Mouse (Mus musculus) hindbrain, embryonic 13.5 days (tissue): ENCODE data around the gene Ehd1. TPM values are rescaled to one million over a fixed set of nuclear protein-coding genes. Genes with fewer than 3 reads are reported as not detected.

Experiments
- ATAC-seq: fragments of 200-750 bp; cut with Nextera tagmentation; 2 replicates; pipeline ENCODE4 v1.8.0; 2017; ENCODE audit warnings: moderate TSS enrichment; ENCODE audit not compliant: low FRiP score
- H3K27ac ChIP-seq: fragments of 300-500 bp; sonication (generic); 2 replicates; pipeline ENCODE4 v1.5.1; 2015; ENCODE audit warnings: inconsistent platforms, mild to moderate bottlenecking, moderate library complexity
- H3K27me3 ChIP-seq: fragments of 300-500 bp; sonication (generic); 2 replicates; pipeline ENCODE4 v1.6.1; 2015; ENCODE audit warnings: mild to moderate bottlenecking, inconsistent platforms
- H3K36me3 ChIP-seq: fragments of 300-500 bp; sonication (generic); 2 replicates; pipeline ENCODE4 v1.6.1; 2015; ENCODE audit warnings: mild to moderate bottlenecking, inconsistent platforms
- H3K4me1 ChIP-seq: fragments of 300-500 bp; sonication (generic); replicated peaks from 2 replicates; pipeline ENCODE4 v1.6.1; 2015; ENCODE audit warnings: inconsistent platforms
- H3K4me2 ChIP-seq: fragments of 300-500 bp; sonication (generic); 2 replicates; pipeline ENCODE4 v1.6.1; 2015; ENCODE audit warnings: inconsistent platforms, mild to moderate bottlenecking, moderate library complexity
- H3K4me3 ChIP-seq: fragments of 300-500 bp; sonication (generic); 2 replicates; pipeline ENCODE4 v1.5.1; 2015; ENCODE audit warnings: mild to moderate bottlenecking, inconsistent platforms
- H3K9ac ChIP-seq: fragments of 300-500 bp; sonication (generic); 2 replicates; pipeline ENCODE4 v1.6.1; 2015; ENCODE audit warnings: mild to moderate bottlenecking, inconsistent platforms
- H3K9me3 ChIP-seq: fragments of 300-500 bp; sonication (generic); 2 replicates; pipeline ENCODE4 v1.6.1; 2016; ENCODE audit warnings: inconsistent platforms
- WGBS: fragments of 180-500 bp; shearing (Covaris S2); methylation state at CpG from one replicate; pipeline ENCODE4 v1.1.7; 2015; 5-methylcytosine and 5-hydroxymethylcytosine counted together
- polyA plus RNA-seq: library from polyadenylated mRNA; unstranded; fragments of >200 nt; fragmentation: Nextera tagmentation; extraction: Ambion mirVana; gene quantifications from 2 replicates; pipeline ENCODE4 v1.2.1, GENCODE M21; 2015

Gene Ehd1
- polyA plus RNA-seq, 1 experiment from 2014 or later, result 86.8 TPM

GRCm38 (mm10) chr19:6334673-6335457, 58.3 kb downstream of the Ehd1 start, which contains the start of gene Men1:
TSS of gene Men1 (plus strand) at chr19:6334979.
- H3K9me3 ChIP-seq, result no peaks in the 10 kb centered on the region
- H3K4me3 ChIP-seq, result peak within 1 kb of the TSS; percentile 90
- H3K27me3 ChIP-seq, result peaks cover 8% of the 10 kb centered on the region; the same call in 1 of the 2 replicates
- WGBS, result under 1% methylated on average over 42 of the region's 43 CpGs
- H3K9ac ChIP-seq, result peak within 1 kb of the TSS; percentile 94
- peaks cover 31% of the 10 kb centered on the region for H3K4me1 ChIP-seq
- peaks cover 32% of the 10 kb centered on the region for H3K36me3 ChIP-seq
- peak within 1 kb of the TSS; percentile 76 for H3K27ac ChIP-seq
- peak; percentile 93 for ATAC-seq
- peak within 1 kb of the TSS; percentile 97 for H3K4me2 ChIP-seq

GRCm38 (mm10) chr19:6335458-6335827, 58.9 kb downstream of the Ehd1 start:
- Histone ChIP-seq H3K4me2 (peak overlapping the region; percentile 97), H3K27me3 (peaks cover 13% of the 10 kb centered on the region; the same call in 1 of the 2 replicates), H3K36me3 (peaks cover 38% of the 10 kb centered on the region), H3K9me3 (no peaks in the 10 kb centered on the region), H3K9ac (peak overlapping the region; percentile 94), H3K27ac (peak overlapping the region; percentile 76), H3K4me3 (peak overlapping the region; percentile 90), H3K4me1 (peaks cover 36% of the 10 kb centered on the region)
- ATAC-seq, result peak; percentile 3
- 0% methylated on average over 25 of the region's 25 CpGs for WGBS

- WGBS, result 95% methylated on average over 10 of the region's 10 CpGs
- Histone ChIP-seq H3K9ac (peak overlapping the region; percentile 94), H3K4me2 (peak overlapping the region; percentile 97), H3K9me3 (no peaks in the 10 kb centered on the region), H3K27me3 (peaks cover 13% of the 10 kb centered on the region; the same call in 1 of the 2 replicates), H3K4me1 (peaks cover 48% of the 10 kb centered on the region), H3K27ac (no peak overlapping the region), H3K4me3 (peak overlapping the region; percentile 90), H3K36me3 (peaks cover 40% of the 10 kb centered on the region)
- no peak for ATAC-seq
Observed at GRCm38 (mm10) chr19:6336920-6337319, 60.4 kb downstream of the Ehd1 start.

GRCm38 (mm10) chr19:6338171-6338570, 61.6 kb downstream of the Ehd1 start:
- peaks cover 47% of the 10 kb centered on the region for H3K4me1 ChIP-seq
- H3K27me3 ChIP-seq, result peaks cover 13% of the 10 kb centered on the region; the same call in 1 of the 2 replicates
- ATAC-seq, result no peak
- no peak overlapping the region for H3K4me2 ChIP-seq
- 97% methylated on average over 7 of the region's 7 CpGs for WGBS
- no peaks in the 10 kb centered on the region for H3K9me3 ChIP-seq
- no peak overlapping the region for H3K9ac ChIP-seq
- H3K36me3 ChIP-seq, result peaks cover 49% of the 10 kb centered on the region
- no peak overlapping the region for H3K4me3 ChIP-seq
- H3K27ac ChIP-seq, result no peak overlapping the region

GRCm38 (mm10) chr19:6338716-6339115, 62.2 kb downstream of the Ehd1 start:
- H3K27ac ChIP-seq, result no peak overlapping the region
- 92% methylated on average over 11 of the region's 11 CpGs for WGBS
- peaks cover 13% of the 10 kb centered on the region; the same call in 1 of the 2 replicates for H3K27me3 ChIP-seq
- ATAC-seq, result no peak
- peaks cover 55% of the 10 kb centered on the region for H3K36me3 ChIP-seq
- no peaks in the 10 kb centered on the region for H3K9me3 ChIP-seq
- H3K4me3 ChIP-seq, result no peak overlapping the region
- no peak overlapping the region for H3K4me2 ChIP-seq
- no peak overlapping the region for H3K9ac ChIP-seq
- peaks cover 47% of the 10 kb centered on the region for H3K4me1 ChIP-seq

- no peak overlapping the region for H3K27ac ChIP-seq
- H3K27me3 ChIP-seq, result peaks cover 13% of the 10 kb centered on the region; the same call in 1 of the 2 replicates
- no peak overlapping the region for H3K9ac ChIP-seq
- WGBS, result 98% methylated on average over 6 of the region's 6 CpGs
- peaks cover 59% of the 10 kb centered on the region for H3K36me3 ChIP-seq
- H3K4me3 ChIP-seq, result no peak overlapping the region
- ATAC-seq, result no peak
- H3K4me2 ChIP-seq, result no peak overlapping the region
- H3K4me1 ChIP-seq, result peaks cover 44% of the 10 kb centered on the region
- H3K9me3 ChIP-seq, result no peaks in the 10 kb centered on the region
Observed at GRCm38 (mm10) chr19:6339191-6339590, 62.7 kb downstream of the Ehd1 start.

GRCm38 (mm10) chr19:6339890-6340504, 63.5 kb downstream of the Ehd1 start:
- no peak for ATAC-seq
- peak overlapping the region; percentile 78 for H3K4me2 ChIP-seq
- no peaks in the 10 kb centered on the region for H3K9me3 ChIP-seq
- H3K4me3 ChIP-seq, result 0 out of 2 replicates have a peak overlapping the region, but pooled peaks have one; percentile 54
- 73% methylated on average over 15 of the region's 15 CpGs for WGBS
- H3K27me3 ChIP-seq, result peaks cover 13% of the 10 kb centered on the region; the same call in 1 of the 2 replicates
- no peak overlapping the region for H3K27ac ChIP-seq
- peaks cover 67% of the 10 kb centered on the region for H3K36me3 ChIP-seq
- peaks cover 40% of the 10 kb centered on the region for H3K4me1 ChIP-seq
- no peak overlapping the region for H3K9ac ChIP-seq

GRCm38 (mm10) chr19:6340524-6341452, 64.3 kb downstream of the Ehd1 start, which contains the start of gene Map4k2:
TSS of gene Map4k2 (plus strand) at chr19:6341135.
- ATAC-seq, result peak; percentile 28
- WGBS, result 9% methylated on average over 56 of the region's 72 CpGs
- no peaks in the 10 kb centered on the region for H3K9me3 ChIP-seq

GRCm38 (mm10) chr19:6341453-6342077, 65.0 kb downstream of the Ehd1 start:
- peak overlapping the region; percentile 30; the same call in 1 of the 2 replicates for H3K27ac ChIP-seq

More at GRCm38 (mm10) chr19:6340524-6341452, 64.3 kb downstream of the Ehd1 start, which contains the start of gene Map4k2:
- H3K36me3 ChIP-seq, result peaks cover 75% of the 10 kb centered on the region
- H3K27me3 ChIP-seq, result peaks cover 13% of the 10 kb centered on the region; the same call in 1 of the 2 replicates
- H3K4me3 ChIP-seq, result peak within 1 kb of the TSS; percentile 54
- H3K9ac ChIP-seq, result peak within 1 kb of the TSS; percentile 79
- H3K27ac ChIP-seq, result peak within 1 kb of the TSS; percentile 30; the same call in 1 of the 2 replicates
- H3K4me2 ChIP-seq, result peak within 1 kb of the TSS; percentile 78
- H3K4me1 ChIP-seq, result peaks cover 38% of the 10 kb centered on the region

GRCm38 (mm10) chr19:6342276-6342933, 65.9 kb downstream of the Ehd1 start:
- Histone ChIP-seq H3K27ac (no peak overlapping the region), H3K9me3 (no peaks in the 10 kb centered on the region), H3K27me3 (peaks cover 13% of the 10 kb centered on the region; the same call in 1 of the 2 replicates), H3K4me1 (peaks cover 22% of the 10 kb centered on the region), H3K4me3 (no peak overlapping the region), H3K9ac (no peak overlapping the region), H3K4me2 (peak overlapping the region; percentile 78; the same call in 1 of the 2 replicates), H3K36me3 (peaks cover 83% of the 10 kb centered on the region)
- 74% methylated on average over 5 of the region's 5 CpGs for WGBS
- no peak for ATAC-seq

More at GRCm38 (mm10) chr19:6341453-6342077, 65.0 kb downstream of the Ehd1 start:
- Histone ChIP-seq H3K9ac (peak overlapping the region; percentile 79), H3K4me1 (peaks cover 30% of the 10 kb centered on the region), H3K4me3 (peak overlapping the region; percentile 54), H3K36me3 (peaks cover 83% of the 10 kb centered on the region), H3K9me3 (no peaks in the 10 kb centered on the region), H3K27me3 (peaks cover 13% of the 10 kb centered on the region; the same call in 1 of the 2 replicates), H3K4me2 (peak overlapping the region; percentile 78)
- peak; percentile 21 for ATAC-seq
- WGBS, result 9% methylated on average over 23 of the region's 23 CpGs
